In genomic region chr14:27376115-27376648, GRCm38 (mm10) we compare ENCODE assay signal across 13 mouse cellular contexts. TPM values are rescaled to one million over a fixed set of nuclear protein-coding genes. Genes with fewer than 3 reads are reported as not detected.
DNase-seq lines count a peak whose midpoint lies in the region; ATAC-seq and TF ChIP-seq lines count a peak whose summit lies in the region.
"Had no signal": no experiment of that assay in that cellular context is flagged by ENCODE, and none has a peak within 500 bp of the region (broad histone marks: within the 10 kb centered on the region; RNA-seq: fewer than 3 reads in every experiment).

No protein-coding gene starts in this region.

- no peak overlapping the region for H3K9ac ChIP-seq in limb, embryonic 12.5 days (replicated peaks)
- H3K9ac ChIP-seq: forebrain, embryonic 13.5 days; kidney, embryonic 15.5 days; midbrain, embryonic 12.5 days had no signal

- WGBS in limb, embryonic 12.5 days: 45% methylated on average over 5 of the region's 5 CpGs
- 63% methylated on average over 5 of the region's 5 CpGs for WGBS in limb, embryonic 10.5 days

- no peak for DNase-seq in limb, embryonic 10.5 days (ENCODE audit: low spot score)
- peak; percentile 80 for DNase-seq in CD4-positive helper T cell, adult 2 months (ENCODE audit: low read depth, low spot score)
- DNase-seq in left cerebral cortex, adult 11 months (ENCODE audit: low spot score): no peak
- DNase-seq in yolk sac, embryonic 10.5 days (ENCODE audit: low spot score): no peak
- DNase-seq in ovary, postnatal 36 days (ENCODE audit: low spot score): no peak
- DNase-seq: right cerebral cortex, adult 18-20 months; thymus, postnatal 4 days had no signal

- H3ac ChIP-seq in myocyte (ENCODE audit: control insufficient read depth, insufficient read length): no peak overlapping the region

- TF ChIP-seq POLR2A in myocyte (IDR thresholded peaks at IDR 0.05; ENCODE audit: insufficient read length, low read depth): no peak

- peaks cover 4% of the 10 kb centered on the region; the same call in 1 of the 2 replicates for H3K36me3 ChIP-seq in limb, embryonic 12.5 days
- H3K36me3 ChIP-seq in limb, embryonic 10.5 days: no peaks in the 10 kb centered on the region
- no peaks in the 10 kb centered on the region for H3K36me3 ChIP-seq in myocyte (ENCODE audit: control insufficient read depth, insufficient read depth)
- H3K36me3 ChIP-seq: kidney, embryonic 15.5 days; midbrain, embryonic 12.5 days had no signal

- no peak overlapping the region for H3K4me2 ChIP-seq in limb, embryonic 12.5 days
- peak overlapping the region; percentile 73 for H3K4me2 ChIP-seq in myocyte (ENCODE audit: low read depth)
- H3K4me2 ChIP-seq: forebrain, embryonic 13.5 days; kidney, embryonic 15.5 days; midbrain, embryonic 12.5 days had no signal

- H3K27me3 ChIP-seq in limb, embryonic 12.5 days: no peaks in the 10 kb centered on the region
- H3K27me3 ChIP-seq in limb, embryonic 10.5 days (ENCODE audit: low read depth, poor library complexity, severe bottlenecking): no peaks in the 10 kb centered on the region
- H3K27me3 ChIP-seq in myocyte (ENCODE audit: control insufficient read depth, insufficient read depth, insufficient read length): no peaks in the 10 kb centered on the region
- H3K27me3 ChIP-seq: forebrain, embryonic 13.5 days; kidney, embryonic 15.5 days; midbrain, embryonic 12.5 days had no signal

- peaks cover 17% of the 10 kb centered on the region for H3K4me1 ChIP-seq in limb, embryonic 12.5 days (replicated peaks)
- H3K4me1 ChIP-seq in limb, embryonic 10.5 days: peaks cover 5% of the 10 kb centered on the region; the same call in 1 of the 2 replicates
- peaks cover 18% of the 10 kb centered on the region; the same call in 1 of the 2 replicates for H3K4me1 ChIP-seq in brown adipose tissue, adult 24 weeks (ENCODE audit: control insufficient read depth, insufficient read depth, insufficient read length, low read length)
- H3K4me1 ChIP-seq: forebrain, embryonic 13.5 days; midbrain, embryonic 12.5 days had no signal

- no peaks in the 10 kb centered on the region for H3K79me2 ChIP-seq in myocyte (ENCODE audit: control insufficient read depth, insufficient read depth)

- no peak overlapping the region for H3K4me3 ChIP-seq in limb, embryonic 12.5 days (replicated peaks)
- no peak overlapping the region for H3K4me3 ChIP-seq in limb, embryonic 10.5 days
- no peak overlapping the region for H3K4me3 ChIP-seq in brown adipose tissue, adult 24 weeks (ENCODE audit: insufficient read depth, low read depth, low read length)
- H3K4me3 ChIP-seq in myocyte: no peak overlapping the region
- H3K4me3 ChIP-seq: forebrain, embryonic 13.5 days; kidney, embryonic 15.5 days; midbrain, embryonic 12.5 days had no signal

- peak overlapping the region; percentile 47 for H3K27ac ChIP-seq in limb, embryonic 12.5 days
- no peak overlapping the region for H3K27ac ChIP-seq in limb, embryonic 10.5 days
- peak overlapping the region; percentile 69 for H3K27ac ChIP-seq in brown adipose tissue, adult 24 weeks (replicated peaks; ENCODE audit: low read depth, low read length)
- H3K27ac ChIP-seq: forebrain, embryonic 13.5 days; kidney, embryonic 15.5 days; midbrain, embryonic 12.5 days had no signal

- H3K9me3 ChIP-seq in limb, embryonic 12.5 days: no peaks in the 10 kb centered on the region
- H3K9me3 ChIP-seq in limb, embryonic 10.5 days (replicated peaks): no peaks in the 10 kb centered on the region
- H3K9me3 ChIP-seq: forebrain, embryonic 13.5 days; kidney, embryonic 15.5 days; midbrain, embryonic 12.5 days had no signal

- no peak for ATAC-seq in limb, embryonic 12.5 days (ENCODE audit: insufficient number of reproducible peaks, insufficient read depth, low FRiP score, low TSS enrichment, low read depth)
- ATAC-seq: forebrain, embryonic 13.5 days had no signal

TF ChIP-seq in myocyte, 11 proteins besides CTCF, POLR2A, EP300 and RAD21:
- no peak for TF ChIP-seq TCF3 (IDR thresholded peaks at IDR 0.05; ENCODE audit: insufficient read length, low read depth)
- peak; percentile 87 for TF ChIP-seq CEBPB (IDR thresholded peaks at IDR 0.05; ENCODE audit: insufficient read depth, poor library complexity, severe bottlenecking)

RNA-seq across cellular contexts. Expression of gene Fam208a, which starts 52.5 kb away (rescaled TPM):
- 20.9 and 23.9 TPM in 2 replicates for polyA plus RNA-seq in limb, embryonic 12.5 days (2016; fragmentation: Nextera tagmentation; extraction: Ambion mirVana)
- 11.9 and 15.3 TPM in 2 replicates for polyA plus RNA-seq in limb, embryonic 10.5 days (2016; fragmentation: Nextera tagmentation; extraction: Ambion mirVana)
- 9.5 and 13.1 TPM in 2 replicates for polyA plus RNA-seq in brown adipose tissue, adult 24 weeks (2012; ENCODE audit: insufficient read depth, insufficient read length, missing spikeins)
- 2.0 TPM for polyA plus RNA-seq in myocyte (2012; fragmentation: generic; extraction: Trizol)
